Mouse (Mus musculus): ENCODE data around the gene Cbx1.

- TF ChIP-seq CTCF (IDR thresholded peaks at IDR 0.05; ENCODE audit: low read depth) (no peak), EP300 (IDR thresholded peaks at IDR 0.05; ENCODE audit: low read depth) (no peak)
Observed at GRCm38 (mm10) chr11:96758402-96758801, 30.5 kb upstream of the Cbx1 start.

Data from liver, embryonic 14.5 days (tissue).